Mouse (Mus musculus) liver, embryonic 12.5 days (tissue): ENCODE measurements at regions not wholly inside any gene's neighbourhood (a gene's known extent, or its start where the extent isn't known, plus 50 kb on each side); places are given as distances from the start of the nearest gene placed in this dataset.

Source experiments
- ATAC-seq: fragments of 200-750 bp; cut with Nextera tagmentation; 2 replicates; pipeline ENCODE4 v1.8.0; 2017; ENCODE audit warnings: moderate number of reproducible peaks, mild to moderate bottlenecking, moderate library complexity
- H3K27ac ChIP-seq: fragments of 300-500 bp; sonication (generic); 2 replicates; pipeline ENCODE4 v1.5.1; 2016; ENCODE audit warnings: mild to moderate bottlenecking
- H3K27me3 ChIP-seq: fragments of 300-500 bp; sonication (generic); replicated peaks from 2 replicates; pipeline ENCODE4 v1.6.1; 2016; ENCODE audit warnings: mild to moderate bottlenecking, moderate library complexity
- H3K36me3 ChIP-seq: fragments of 300-500 bp; sonication (generic); 2 replicates; pipeline ENCODE4 v1.6.1; 2016; ENCODE audit warnings: mild to moderate bottlenecking, moderate library complexity
- H3K4me1 ChIP-seq: fragments of 300-500 bp; sonication (generic); 2 replicates; pipeline ENCODE4 v1.6.1; 2016
- H3K4me2 ChIP-seq: fragments of 300-500 bp; sonication (generic); 2 replicates; pipeline ENCODE4 v1.6.1; 2016; ENCODE audit warnings: mild to moderate bottlenecking, moderate library complexity
- H3K4me3 ChIP-seq: fragments of 300-500 bp; sonication (generic); 2 replicates; pipeline ENCODE4 v1.5.1; 2016; ENCODE audit warnings: mild to moderate bottlenecking, moderate library complexity
- H3K9ac ChIP-seq: fragments of 300-500 bp; sonication (generic); 2 replicates; pipeline ENCODE4 v1.6.1; 2016; ENCODE audit warnings: mild to moderate bottlenecking, moderate library complexity
- H3K9me3 ChIP-seq: fragments of 300-500 bp; sonication (generic); replicated peaks from 2 replicates; pipeline ENCODE4 v1.6.1; 2016; ENCODE audit warnings: mild to moderate bottlenecking, moderate library complexity
- WGBS: fragments of 180-500 bp; shearing (Covaris S2); methylation state at CpG from one replicate; pipeline ENCODE4 v1.1.7; 2016; ENCODE audit not compliant: insufficient replicate concordance; 5-methylcytosine and 5-hydroxymethylcytosine counted together

GRCm38 (mm10) chr1:148863582-148863981 is 1097.5 kb downstream of the Pla2g4a start:
- WGBS = 52% methylated on average over 2 of the region's 2 CpGs
- no peak overlapping the region for H3K4me2 ChIP-seq
- no peaks in the 10 kb centered on the region for H3K9me3 ChIP-seq
- H3K27ac ChIP-seq = no peak overlapping the region
- no peaks in the 10 kb centered on the region for H3K36me3 ChIP-seq
- no peak overlapping the region for H3K4me3 ChIP-seq
- H3K4me1 ChIP-seq = no peaks in the 10 kb centered on the region
- no peaks in the 10 kb centered on the region for H3K27me3 ChIP-seq
- ATAC-seq = no peak
- H3K9ac ChIP-seq = no peak overlapping the region

GRCm38 (mm10) chr1:148852990-148853389 is 1108.1 kb downstream of the Pla2g4a start:
- Histone ChIP-seq H3K4me1 (no peaks in the 10 kb centered on the region), H3K27me3 (no peaks in the 10 kb centered on the region), H3K9me3 (no peaks in the 10 kb centered on the region), H3K4me3 (no peak overlapping the region), H3K36me3 (no peaks in the 10 kb centered on the region), H3K4me2 (no peak overlapping the region), H3K27ac (no peak overlapping the region), H3K9ac (no peak overlapping the region)
- 69% methylated on average over 1 of the region's 1 CpGs for WGBS
- ATAC-seq = no peak

- H3K9ac ChIP-seq = no peak overlapping the region
- ATAC-seq = no peak
- 71% methylated on average over 2 of the region's 2 CpGs for WGBS
Measured at GRCm38 (mm10) chr1:148846595-148846994, 1114.5 kb downstream of the Pla2g4a start.

GRCm38 (mm10) chr1:148823146-148823545 is 1137.9 kb downstream of the Pla2g4a start:
- no peaks in the 10 kb centered on the region for H3K36me3 ChIP-seq
- H3K4me3 ChIP-seq = no peak overlapping the region
- 37% methylated on average over 3 of the region's 3 CpGs for WGBS
- no peaks in the 10 kb centered on the region for H3K9me3 ChIP-seq
- ATAC-seq = no peak
- no peak overlapping the region for H3K4me2 ChIP-seq
- no peak overlapping the region for H3K27ac ChIP-seq
- H3K4me1 ChIP-seq = no peaks in the 10 kb centered on the region
- no peaks in the 10 kb centered on the region for H3K27me3 ChIP-seq
- no peak overlapping the region for H3K9ac ChIP-seq

More at GRCm38 (mm10) chr1:148846595-148846994, 1114.5 kb downstream of the Pla2g4a start:
- Histone ChIP-seq H3K4me2 (no peak overlapping the region), H3K27me3 (no peaks in the 10 kb centered on the region), H3K4me3 (no peak overlapping the region), H3K4me1 (no peaks in the 10 kb centered on the region), H3K9me3 (no peaks in the 10 kb centered on the region), H3K36me3 (no peaks in the 10 kb centered on the region), H3K27ac (no peak overlapping the region)

DNA sequence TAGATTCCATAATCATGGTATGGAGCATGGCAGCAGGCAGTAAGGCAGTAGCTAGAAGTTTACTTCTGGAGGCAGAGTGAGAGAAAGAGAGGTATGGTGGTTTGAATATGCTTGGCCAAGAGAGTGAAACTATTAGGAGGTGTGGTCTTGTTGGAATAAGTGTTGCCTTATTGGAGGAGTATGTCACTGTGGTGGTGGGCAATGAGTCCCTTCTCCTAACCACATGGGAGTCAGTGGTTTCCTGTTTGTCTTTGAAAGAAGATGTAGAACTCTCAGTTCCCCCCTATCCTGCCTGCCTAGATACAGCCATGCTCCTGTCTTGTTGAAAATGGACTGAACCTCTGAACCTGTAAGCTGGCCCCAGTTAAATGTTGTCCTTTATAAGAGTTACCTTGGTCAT is 1152.4 kb downstream of the Pla2g4a start:
- Histone ChIP-seq H3K9ac (no peak overlapping the region), H3K4me2 (no peak overlapping the region), H3K4me3 (no peak overlapping the region), H3K27me3 (no peaks in the 10 kb centered on the region), H3K4me1 (no peaks in the 10 kb centered on the region), H3K27ac (no peak overlapping the region), H3K36me3 (no peaks in the 10 kb centered on the region), H3K9me3 (no peaks in the 10 kb centered on the region)
- peak; percentile 27; the same call in 1 of the 2 replicates for ATAC-seq

DNA sequence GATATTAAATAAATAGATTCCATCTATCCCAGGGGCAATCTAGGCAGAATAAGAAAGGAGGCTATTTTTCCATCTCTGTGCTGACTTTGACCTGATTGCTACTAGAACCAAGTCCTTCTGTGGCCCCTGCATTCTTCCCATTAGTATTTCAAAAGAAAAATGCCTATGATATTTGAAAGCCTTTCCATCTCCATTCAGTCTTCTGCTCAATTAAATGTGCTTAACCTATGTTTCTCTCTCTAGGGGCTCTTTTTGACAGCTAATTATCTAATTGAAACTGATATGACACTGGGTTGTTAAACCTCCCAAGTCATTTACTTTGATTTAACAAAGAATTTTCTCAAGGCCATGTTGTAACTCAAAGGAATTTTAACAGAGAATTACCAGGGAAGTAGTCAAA is 1164.0 kb downstream of the Pla2g4a start:
- Histone ChIP-seq H3K27ac (no peak overlapping the region), H3K4me3 (no peak overlapping the region), H3K4me2 (no peak overlapping the region), H3K36me3 (no peaks in the 10 kb centered on the region), H3K9ac (no peak overlapping the region), H3K4me1 (no peaks in the 10 kb centered on the region), H3K27me3 (no peaks in the 10 kb centered on the region), H3K9me3 (no peaks in the 10 kb centered on the region)
- no peak for ATAC-seq

- Histone ChIP-seq H3K4me1 (no peaks in the 10 kb centered on the region), H3K27me3 (no peaks in the 10 kb centered on the region), H3K4me2 (no peak overlapping the region), H3K36me3 (no peaks in the 10 kb centered on the region), H3K9me3 (no peaks in the 10 kb centered on the region), H3K9ac (no peak overlapping the region), H3K4me3 (no peak overlapping the region), H3K27ac (no peak overlapping the region)
- no peak for ATAC-seq
Measured at GRCm38 (mm10) chr1:148750806-148751205, 1210.3 kb downstream of the Pla2g4a start.

DNA sequence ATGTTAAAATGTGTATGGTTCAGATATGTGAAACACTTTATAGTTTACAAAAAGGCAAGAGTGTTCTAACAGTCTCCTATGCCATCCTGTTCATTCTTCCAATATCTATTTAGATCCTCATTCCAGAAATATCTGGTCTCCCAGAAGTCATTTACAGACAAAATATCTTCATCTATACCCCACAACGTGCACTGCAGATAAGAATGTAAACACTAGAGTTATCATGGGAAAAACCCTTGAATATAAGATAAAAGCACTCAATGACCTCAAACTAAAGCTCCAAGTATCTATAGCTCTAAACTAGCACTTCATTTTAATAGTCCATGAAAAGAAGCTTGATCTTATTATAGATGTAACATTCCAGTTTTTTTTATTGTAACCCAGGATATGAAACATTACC is 1239.0 kb downstream of the Pla2g4a start:
- no peak for ATAC-seq
- H3K36me3 ChIP-seq = no peaks in the 10 kb centered on the region
- no peaks in the 10 kb centered on the region for H3K9me3 ChIP-seq
- H3K4me1 ChIP-seq = no peaks in the 10 kb centered on the region
- 13% methylated on average over 1 of the region's 1 CpGs for WGBS
- H3K27ac ChIP-seq = no peak overlapping the region
- H3K4me3 ChIP-seq = no peak overlapping the region
- no peaks in the 10 kb centered on the region for H3K27me3 ChIP-seq
- H3K4me2 ChIP-seq = no peak overlapping the region
- no peak overlapping the region for H3K9ac ChIP-seq

GRCm38 (mm10) chr1:148721409-148721808 is 1239.7 kb downstream of the Pla2g4a start:
- H3K36me3 ChIP-seq = no peaks in the 10 kb centered on the region
- no peaks in the 10 kb centered on the region for H3K9me3 ChIP-seq
- WGBS = 57% methylated on average over 1 of the region's 1 CpGs
- H3K4me3 ChIP-seq = no peak overlapping the region
- H3K27me3 ChIP-seq = no peaks in the 10 kb centered on the region
- H3K4me1 ChIP-seq = no peaks in the 10 kb centered on the region
- no peak overlapping the region for H3K4me2 ChIP-seq
- no peak for ATAC-seq
- H3K9ac ChIP-seq = no peak overlapping the region
- H3K27ac ChIP-seq = no peak overlapping the region

- H3K9ac ChIP-seq = no peak overlapping the region
- WGBS = 44% methylated on average over 4 of the region's 4 CpGs
- no peaks in the 10 kb centered on the region for H3K36me3 ChIP-seq
- H3K4me3 ChIP-seq = no peak overlapping the region
- H3K27ac ChIP-seq = no peak overlapping the region
- H3K4me1 ChIP-seq = no peaks in the 10 kb centered on the region
- no peak overlapping the region for H3K4me2 ChIP-seq
- H3K9me3 ChIP-seq = no peaks in the 10 kb centered on the region
- ATAC-seq = no peak
- no peaks in the 10 kb centered on the region for H3K27me3 ChIP-seq
Measured at GRCm38 (mm10) chr1:148720980-148721379, 1240.1 kb downstream of the Pla2g4a start.

GRCm38 (mm10) chr1:148708084-148708483 is 1253.0 kb downstream of the Pla2g4a start:
- Histone ChIP-seq H3K4me2 (no peak overlapping the region), H3K27ac (no peak overlapping the region), H3K36me3 (no peaks in the 10 kb centered on the region), H3K4me1 (no peaks in the 10 kb centered on the region), H3K4me3 (no peak overlapping the region), H3K27me3 (no peaks in the 10 kb centered on the region), H3K9me3 (no peaks in the 10 kb centered on the region), H3K9ac (no peak overlapping the region)
- ATAC-seq = no peak

- Histone ChIP-seq H3K4me3 (no peak overlapping the region), H3K4me1 (no peaks in the 10 kb centered on the region), H3K27ac (no peak overlapping the region), H3K9ac (no peak overlapping the region), H3K36me3 (no peaks in the 10 kb centered on the region), H3K27me3 (no peaks in the 10 kb centered on the region), H3K4me2 (no peak overlapping the region), H3K9me3 (no peaks in the 10 kb centered on the region)
- ATAC-seq = no peak
Measured at GRCm38 (mm10) chr1:148707657-148708056, 1253.4 kb downstream of the Pla2g4a start.

DNA sequence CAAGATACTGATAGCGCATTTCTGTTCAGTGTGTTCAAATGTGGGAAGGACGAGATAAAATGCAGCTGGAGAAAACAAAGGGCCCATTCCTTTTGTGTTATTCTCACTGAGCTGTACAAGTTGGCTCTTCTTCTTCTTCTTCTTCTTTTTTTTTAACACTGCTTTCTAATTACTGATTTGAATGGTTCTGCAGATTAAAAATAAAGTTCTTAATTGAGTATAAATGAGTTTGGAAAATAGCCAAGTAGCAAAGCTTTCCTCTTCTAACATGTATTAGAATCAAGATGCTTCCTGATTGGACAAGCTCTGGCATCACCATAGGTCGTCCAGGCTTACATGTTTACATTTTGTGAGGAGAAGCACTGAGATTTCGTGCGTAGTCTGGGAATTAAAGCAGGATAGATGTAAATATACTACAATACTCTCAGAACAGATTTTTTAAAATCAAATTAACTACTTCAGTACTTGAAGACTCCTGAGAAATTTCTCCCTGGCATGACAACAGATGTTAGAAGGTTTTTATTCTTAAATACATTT is 1254.8 kb downstream of the Pla2g4a start:
- no peak for ATAC-seq

More for the DNA sequence above, 1254.8 kb downstream of the Pla2g4a start:
- H3K4me2 ChIP-seq = no peak overlapping the region
- H3K27ac ChIP-seq = no peak overlapping the region
- no peaks in the 10 kb centered on the region for H3K27me3 ChIP-seq
- H3K9ac ChIP-seq = no peak overlapping the region
- no peak overlapping the region for H3K4me3 ChIP-seq
- no peaks in the 10 kb centered on the region for H3K36me3 ChIP-seq
- WGBS = 63% methylated on average over 5 of the region's 5 CpGs
- no peaks in the 10 kb centered on the region for H3K4me1 ChIP-seq
- H3K9me3 ChIP-seq = no peaks in the 10 kb centered on the region
